Mouse (Mus musculus) liver, embryonic 12.5 days (tissue): ENCODE results near the gene Phb2. TPM values are rescaled to one million over a fixed set of nuclear protein-coding genes. Genes with fewer than 3 reads are reported as not detected.
A peak's percentile ranks its signal among the peaks of the same experiment; 100 is the strongest.

ENCODE experiments used
- ATAC-seq: fragments of 200-750 bp; cut with Nextera tagmentation; 2 replicates; pipeline ENCODE4 v1.8.0; 2017; ENCODE audit warnings: moderate number of reproducible peaks, mild to moderate bottlenecking, moderate library complexity
- H3K27ac ChIP-seq: fragments of 300-500 bp; sonication (generic); 2 replicates; pipeline ENCODE4 v1.5.1; 2016; ENCODE audit warnings: mild to moderate bottlenecking
- H3K27me3 ChIP-seq: fragments of 300-500 bp; sonication (generic); replicated peaks from 2 replicates; pipeline ENCODE4 v1.6.1; 2016; ENCODE audit warnings: mild to moderate bottlenecking, moderate library complexity
- H3K36me3 ChIP-seq: fragments of 300-500 bp; sonication (generic); 2 replicates; pipeline ENCODE4 v1.6.1; 2016; ENCODE audit warnings: mild to moderate bottlenecking, moderate library complexity
- H3K4me1 ChIP-seq: fragments of 300-500 bp; sonication (generic); 2 replicates; pipeline ENCODE4 v1.6.1; 2016
- H3K4me2 ChIP-seq: fragments of 300-500 bp; sonication (generic); 2 replicates; pipeline ENCODE4 v1.6.1; 2016; ENCODE audit warnings: mild to moderate bottlenecking, moderate library complexity
- H3K4me3 ChIP-seq: fragments of 300-500 bp; sonication (generic); 2 replicates; pipeline ENCODE4 v1.5.1; 2016; ENCODE audit warnings: mild to moderate bottlenecking, moderate library complexity
- H3K9ac ChIP-seq: fragments of 300-500 bp; sonication (generic); 2 replicates; pipeline ENCODE4 v1.6.1; 2016; ENCODE audit warnings: mild to moderate bottlenecking, moderate library complexity
- H3K9me3 ChIP-seq: fragments of 300-500 bp; sonication (generic); replicated peaks from 2 replicates; pipeline ENCODE4 v1.6.1; 2016; ENCODE audit warnings: mild to moderate bottlenecking, moderate library complexity
- WGBS: fragments of 180-500 bp; shearing (Covaris S2); methylation state at CpG from one replicate; pipeline ENCODE4 v1.1.7; 2016; ENCODE audit not compliant: insufficient replicate concordance; 5-methylcytosine and 5-hydroxymethylcytosine counted together
- polyA plus RNA-seq: library from polyadenylated mRNA; unstranded; fragments of >200 nt; fragmentation: Nextera tagmentation; extraction: Ambion mirVana; gene quantifications from 2 replicates; pipeline ENCODE4 v1.2.1, GENCODE M21; 2016

The Phb2 gene
- 433 and 443 TPM in 2 replicates for polyA plus RNA-seq

DNA sequence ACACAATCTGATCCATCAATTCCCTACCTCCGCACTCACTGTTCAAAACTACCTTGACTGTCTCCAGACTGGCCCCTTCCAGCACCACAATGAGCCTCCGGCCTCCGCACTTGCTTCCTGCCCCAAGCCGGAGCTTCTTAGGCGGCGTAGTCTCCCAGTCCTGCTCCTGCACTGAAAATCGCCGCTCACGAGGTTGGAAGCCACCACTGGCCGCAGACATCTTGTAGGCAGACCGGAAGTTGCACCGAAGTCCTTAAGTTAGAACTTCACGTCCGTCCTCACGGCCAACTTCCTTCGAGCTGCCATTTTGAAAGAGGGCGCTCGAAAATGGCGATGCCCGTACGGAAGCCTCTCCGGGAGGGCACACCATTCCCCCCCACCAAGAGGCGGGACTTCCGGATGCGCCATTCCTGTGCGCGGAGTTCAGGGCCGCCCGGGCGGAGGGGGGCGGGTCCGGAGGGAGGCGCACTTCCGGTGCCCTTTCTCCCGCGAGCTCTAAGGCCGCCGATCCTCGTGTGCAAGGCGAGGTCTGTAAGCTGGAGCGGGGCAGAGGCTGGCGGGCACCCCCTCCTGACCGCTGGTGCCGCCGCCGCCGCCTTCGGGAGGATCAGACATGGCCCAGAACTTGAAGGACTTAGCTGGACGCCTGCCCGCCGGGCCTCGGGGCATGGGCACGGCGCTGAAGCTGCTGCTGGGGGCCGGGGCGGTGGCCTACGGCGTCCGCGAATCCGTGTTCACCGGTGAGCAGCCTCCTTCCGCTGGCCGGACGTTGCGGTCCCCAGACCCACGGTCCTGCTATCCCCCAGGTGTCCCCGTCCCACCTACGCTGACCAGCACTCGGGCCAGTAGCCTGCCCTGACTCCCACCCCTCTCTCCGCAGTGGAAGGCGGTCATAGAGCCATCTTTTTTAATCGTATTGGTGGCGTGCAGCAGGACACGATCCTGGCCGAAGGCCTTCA lies at the start of gene Phb2, which contains the start of gene Emg1:
Phb2 (plus strand) TSS at position 513 of the 959 bp plus-strand sequence.
Emg1 (minus strand) TSS at position 355 of the 959 bp plus-strand sequence.
- Histone ChIP-seq H3K36me3 (peaks cover 74% of the 10 kb centered on the region), H3K27ac (peak within 1 kb of the TSS; percentile 89), H3K9me3 (no peaks in the 10 kb centered on the region), H3K4me3 (peak within 1 kb of the TSS; percentile 89), H3K9ac (peak within 1 kb of the TSS; percentile 88), H3K4me1 (peaks cover 71% of the 10 kb centered on the region), H3K27me3 (no peaks in the 10 kb centered on the region), H3K4me2 (peak within 1 kb of the TSS; percentile 95)
- under 1% methylated on average over 74 of the region's 76 CpGs for WGBS
- peak; percentile 97 for ATAC-seq

DNA sequence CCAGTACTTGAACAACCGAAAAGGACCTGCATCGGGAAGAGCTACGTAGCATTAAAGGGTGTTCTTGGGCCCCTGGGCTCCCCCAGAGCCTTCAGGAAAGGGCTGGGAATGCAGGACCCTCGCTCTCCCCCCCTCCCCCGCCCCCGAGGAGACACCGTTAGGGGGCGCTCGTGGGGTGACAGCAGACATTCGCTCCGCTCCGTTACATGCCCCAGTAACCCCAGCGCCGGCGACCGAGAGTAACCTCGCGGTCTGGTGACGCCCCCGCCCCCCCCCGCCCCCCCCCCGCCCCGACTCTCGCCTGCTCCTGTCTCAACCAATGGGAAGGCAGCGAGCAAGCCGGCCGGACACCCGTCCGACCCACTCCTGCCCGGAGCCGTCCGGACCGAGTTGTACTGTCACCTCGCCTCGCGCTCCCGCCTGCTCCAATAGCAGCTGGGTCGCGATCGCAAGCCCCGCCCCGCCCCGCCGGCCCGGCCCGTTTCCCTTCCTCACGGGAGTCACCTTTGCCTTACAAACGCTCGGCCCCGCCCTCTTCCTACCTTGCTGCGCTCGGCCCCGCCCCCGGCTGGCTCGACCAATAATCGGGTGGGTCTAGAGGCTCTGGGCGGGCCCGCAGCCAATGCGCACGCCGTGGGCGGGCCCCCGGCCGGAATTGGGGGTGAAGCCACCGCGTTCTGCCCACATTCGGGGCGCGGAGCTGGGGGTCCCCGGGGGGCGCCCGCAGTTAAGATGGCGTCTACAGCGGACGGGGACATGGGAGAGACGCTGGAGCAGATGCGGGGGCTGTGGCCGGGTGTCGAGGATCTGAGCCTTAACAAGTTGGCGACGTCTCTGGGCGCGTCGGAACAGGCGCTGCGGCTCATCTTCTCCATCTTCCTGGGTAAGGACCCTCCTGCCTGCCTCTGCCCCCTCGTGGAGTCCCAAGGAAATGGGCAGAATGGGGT lies 49.4 kb upstream of the Phb2 start, which contains the start of gene Lpcat3:
Lpcat3 (plus strand) TSS at position 551 of the 947 bp plus-strand sequence.
- H3K9me3 ChIP-seq = no peaks in the 10 kb centered on the region
- peak within 1 kb of the TSS; percentile 88 for H3K9ac ChIP-seq
- no peaks in the 10 kb centered on the region for H3K27me3 ChIP-seq
- H3K4me1 ChIP-seq = peaks cover 38% of the 10 kb centered on the region
- H3K27ac ChIP-seq = peak within 1 kb of the TSS; percentile 85
- peak within 1 kb of the TSS; percentile 91 for H3K4me3 ChIP-seq
- H3K36me3 ChIP-seq = peaks cover 23% of the 10 kb centered on the region
- peak within 1 kb of the TSS; percentile 89 for H3K4me2 ChIP-seq
- ATAC-seq = peak; percentile 96
- under 1% methylated on average over 72 of the region's 87 CpGs for WGBS

DNA sequence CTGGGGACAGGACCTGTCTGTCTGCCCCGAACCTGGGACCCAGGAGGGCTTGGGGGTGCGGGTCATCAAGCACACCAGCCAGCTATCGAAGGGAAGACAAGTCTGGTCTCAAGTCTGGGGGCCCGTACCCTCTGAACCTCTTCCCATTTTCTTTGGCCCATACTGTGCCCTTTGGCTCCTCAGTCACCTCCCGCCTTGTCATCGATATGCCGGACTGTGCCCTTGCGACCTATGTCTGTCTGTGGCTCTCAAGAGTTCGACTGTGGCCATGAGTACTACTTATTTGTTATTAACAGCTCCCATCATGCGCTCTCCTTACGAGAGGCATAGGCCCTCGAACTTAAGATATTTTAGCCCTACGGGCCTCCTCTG lies 48.7 kb upstream of the Phb2 start:
- ATAC-seq = no peak
- Histone ChIP-seq H3K27me3 (no peaks in the 10 kb centered on the region), H3K9ac (peak overlapping the region; percentile 88), H3K4me1 (peaks cover 42% of the 10 kb centered on the region), H3K27ac (peak overlapping the region; percentile 85), H3K4me2 (peak overlapping the region; percentile 89), H3K9me3 (no peaks in the 10 kb centered on the region), H3K36me3 (peaks cover 30% of the 10 kb centered on the region), H3K4me3 (peak overlapping the region; percentile 91)
- 7% methylated on average over 13 of the region's 13 CpGs for WGBS

DNA sequence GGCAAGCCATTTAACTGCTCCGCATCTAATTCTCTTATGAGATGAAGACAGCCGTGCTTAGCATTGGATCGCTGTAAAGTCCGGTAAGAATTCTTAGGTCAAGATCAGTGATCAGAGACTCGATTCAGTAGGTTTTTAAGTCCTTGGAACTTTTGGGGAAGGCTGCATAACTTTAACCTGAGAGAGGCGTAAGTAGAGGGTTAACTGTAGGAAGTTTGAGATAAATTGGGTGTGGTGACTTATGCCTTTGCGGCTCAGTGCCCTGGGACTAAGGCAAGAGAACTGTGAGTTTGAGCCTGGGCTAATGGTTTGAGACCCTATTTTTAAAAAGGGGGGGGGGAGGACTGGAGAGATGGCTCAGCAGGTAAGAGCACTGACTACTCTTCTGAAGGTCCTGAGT lies 47.9 kb upstream of the Phb2 start:
- Histone ChIP-seq H3K4me3 (peak overlapping the region; percentile 91), H3K36me3 (peaks cover 33% of the 10 kb centered on the region), H3K27ac (peak overlapping the region; percentile 85), H3K9ac (peak overlapping the region; percentile 88), H3K27me3 (no peaks in the 10 kb centered on the region), H3K4me2 (peak overlapping the region; percentile 89), H3K9me3 (no peaks in the 10 kb centered on the region), H3K4me1 (peaks cover 51% of the 10 kb centered on the region)
- WGBS = 36% methylated on average over 7 of the region's 7 CpGs
- no peak for ATAC-seq

DNA sequence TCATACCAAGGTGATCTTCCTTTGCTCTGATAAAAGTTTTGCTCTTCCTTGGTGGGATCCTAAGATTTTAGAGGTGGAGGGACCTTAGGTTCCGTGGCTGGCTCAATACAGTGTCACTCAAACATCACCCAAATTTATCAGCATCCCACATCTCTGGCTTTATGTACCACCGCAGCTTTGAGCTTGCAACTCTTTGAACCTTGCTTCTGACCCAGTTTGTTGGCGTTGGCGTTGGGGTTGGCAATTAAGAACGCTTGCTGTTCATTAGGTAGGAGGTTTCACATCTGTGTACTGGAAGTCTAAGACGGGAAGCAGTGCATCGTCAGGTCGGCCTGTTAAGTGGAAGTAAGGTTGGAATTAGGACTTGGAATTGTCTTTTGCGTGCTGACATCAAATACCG lies 47.1 kb upstream of the Phb2 start:
- Histone ChIP-seq H3K4me3 (peak overlapping the region; percentile 91), H3K9me3 (no peaks in the 10 kb centered on the region), H3K9ac (no peak overlapping the region), H3K4me2 (peak overlapping the region; percentile 89), H3K4me1 (peaks cover 54% of the 10 kb centered on the region), H3K27me3 (no peaks in the 10 kb centered on the region), H3K27ac (no peak overlapping the region), H3K36me3 (peaks cover 34% of the 10 kb centered on the region)
- 90% methylated on average over 10 of the region's 10 CpGs for WGBS
- ATAC-seq = no peak

DNA sequence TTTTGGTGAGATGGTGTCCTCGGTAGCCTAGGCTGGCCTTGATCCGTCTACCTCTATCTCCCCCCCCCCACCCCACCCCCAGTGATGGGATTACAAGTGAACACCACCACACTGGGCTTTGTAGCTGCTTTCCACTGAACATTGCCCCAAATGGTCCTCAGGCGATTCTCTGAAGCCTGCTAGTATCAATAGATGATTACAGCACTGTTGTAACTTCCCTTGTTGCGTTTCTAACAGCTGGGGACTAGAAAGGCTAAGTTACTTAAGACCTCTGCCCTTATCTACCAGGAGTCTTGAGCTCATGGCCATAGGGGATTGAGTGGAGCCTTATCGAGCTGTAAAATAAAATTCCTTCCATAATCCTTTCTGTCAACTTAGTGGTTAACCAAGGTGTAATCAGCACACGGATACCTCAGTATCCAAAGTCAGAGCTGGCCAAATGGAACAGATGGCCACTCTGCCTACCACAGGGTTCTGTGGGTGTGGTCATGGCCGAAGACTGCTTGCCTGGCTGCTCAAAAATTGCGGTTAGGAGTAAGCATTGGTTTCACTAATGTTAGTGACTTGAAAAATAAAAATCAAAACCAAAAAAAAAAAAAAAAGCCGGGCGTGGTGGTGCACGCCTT lies 42.8 kb upstream of the Phb2 start:
- H3K4me3 ChIP-seq = no peak overlapping the region
- no peak overlapping the region for H3K4me2 ChIP-seq
- no peak overlapping the region for H3K27ac ChIP-seq
- no peaks in the 10 kb centered on the region for H3K9me3 ChIP-seq
- 72% methylated on average over 11 of the region's 11 CpGs for WGBS
- no peak for ATAC-seq
- H3K9ac ChIP-seq = no peak overlapping the region
- H3K27me3 ChIP-seq = no peaks in the 10 kb centered on the region
- peaks cover 61% of the 10 kb centered on the region for H3K36me3 ChIP-seq
- H3K4me1 ChIP-seq = peaks cover 60% of the 10 kb centered on the region

DNA sequence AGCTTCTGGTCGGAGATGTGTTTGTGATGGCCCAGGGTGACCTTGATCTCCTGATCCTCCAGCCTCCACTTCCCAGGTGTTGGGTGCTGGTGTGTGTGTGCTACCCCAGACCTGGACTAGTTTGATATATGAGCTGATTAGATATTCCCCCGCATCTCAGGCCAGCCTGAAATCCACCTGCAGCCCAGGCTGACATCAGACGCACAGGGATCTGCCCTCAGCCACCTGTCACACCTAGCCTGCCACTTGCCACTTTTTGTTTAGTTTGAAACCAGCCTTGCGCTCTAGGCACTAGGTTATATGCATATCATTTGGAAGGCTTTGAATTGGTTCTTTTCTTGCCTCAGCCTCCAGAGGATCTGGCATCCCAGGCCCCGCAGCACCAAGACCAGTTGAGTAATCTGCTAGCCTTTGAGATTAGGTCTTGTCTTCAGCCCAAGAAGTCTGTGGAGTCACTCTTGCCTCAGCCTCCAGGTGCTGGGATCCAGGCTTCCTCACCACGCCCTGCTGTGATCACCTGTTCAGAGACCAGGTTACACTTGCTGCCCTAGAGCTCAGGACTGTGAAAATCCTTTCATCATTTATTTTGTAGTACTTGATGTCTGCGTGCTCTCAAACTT lies 41.7 kb upstream of the Phb2 start:
- 81% methylated on average over 7 of the region's 7 CpGs for WGBS
- H3K9me3 ChIP-seq = no peaks in the 10 kb centered on the region
- ATAC-seq = no peak
- H3K27ac ChIP-seq = no peak overlapping the region
- no peaks in the 10 kb centered on the region for H3K27me3 ChIP-seq
- H3K4me2 ChIP-seq = no peak overlapping the region
- H3K4me3 ChIP-seq = no peak overlapping the region
- peaks cover 52% of the 10 kb centered on the region for H3K4me1 ChIP-seq
- no peak overlapping the region for H3K9ac ChIP-seq
- H3K36me3 ChIP-seq = peaks cover 69% of the 10 kb centered on the region

DNA sequence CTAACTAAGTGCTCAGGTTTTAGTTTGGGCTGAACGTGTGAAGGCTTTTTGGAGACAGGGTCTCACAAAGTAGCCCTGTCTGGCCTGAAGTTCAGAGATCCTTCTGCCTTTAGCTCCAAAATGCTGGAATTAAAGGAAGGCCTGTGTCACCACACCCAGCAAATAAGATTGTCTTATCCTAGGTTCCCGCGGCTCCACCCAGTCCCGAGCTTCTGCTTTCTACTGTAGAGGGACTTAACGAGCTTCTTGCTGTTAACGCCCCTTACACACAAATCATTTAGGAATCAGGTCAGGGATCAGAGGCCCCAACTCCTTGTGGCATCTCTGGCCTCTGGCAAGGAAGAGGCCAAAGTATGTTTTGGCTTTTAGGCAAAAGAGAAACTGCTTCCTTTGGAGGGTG lies 40.0 kb upstream of the Phb2 start:
- no peaks in the 10 kb centered on the region for H3K9me3 ChIP-seq
- no peaks in the 10 kb centered on the region for H3K27me3 ChIP-seq
- no peak for ATAC-seq
- H3K27ac ChIP-seq = no peak overlapping the region
- no peak overlapping the region for H3K9ac ChIP-seq
- H3K36me3 ChIP-seq = peaks cover 61% of the 10 kb centered on the region
- H3K4me2 ChIP-seq = peak overlapping the region; percentile 19; the same call in 1 of the 2 replicates
- no peak overlapping the region for H3K4me3 ChIP-seq
- H3K4me1 ChIP-seq = peaks cover 55% of the 10 kb centered on the region
- 36% methylated on average over 6 of the region's 6 CpGs for WGBS

DNA sequence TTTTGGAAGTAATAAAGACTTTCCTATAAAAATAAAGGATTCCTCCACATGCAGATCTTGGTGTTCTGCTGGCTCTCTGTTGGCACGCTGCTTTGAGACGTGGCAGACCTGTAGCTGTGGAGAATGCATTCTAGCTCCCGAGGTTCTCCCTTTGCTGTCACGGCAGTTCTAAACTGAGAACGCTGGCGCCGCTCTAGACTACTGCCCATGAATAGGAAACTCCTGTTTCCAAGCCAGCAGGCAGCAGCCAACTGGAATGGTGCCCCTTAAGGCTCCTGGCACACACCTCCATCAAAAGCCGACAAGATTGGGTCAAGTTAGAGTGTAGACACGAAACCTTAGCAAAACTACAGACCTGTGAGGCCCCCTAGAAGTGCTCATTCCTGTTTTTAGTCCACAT lies 38.5 kb upstream of the Phb2 start:
- Histone ChIP-seq H3K4me3 (no peak overlapping the region), H3K4me2 (no peak overlapping the region), H3K9ac (no peak overlapping the region; the same call in 1 of the 2 replicates), H3K4me1 (peaks cover 64% of the 10 kb centered on the region), H3K36me3 (peaks cover 48% of the 10 kb centered on the region), H3K27ac (no peak overlapping the region), H3K9me3 (no peaks in the 10 kb centered on the region), H3K27me3 (no peaks in the 10 kb centered on the region)
- 87% methylated on average over 9 of the region's 9 CpGs for WGBS
- ATAC-seq = no peak

DNA sequence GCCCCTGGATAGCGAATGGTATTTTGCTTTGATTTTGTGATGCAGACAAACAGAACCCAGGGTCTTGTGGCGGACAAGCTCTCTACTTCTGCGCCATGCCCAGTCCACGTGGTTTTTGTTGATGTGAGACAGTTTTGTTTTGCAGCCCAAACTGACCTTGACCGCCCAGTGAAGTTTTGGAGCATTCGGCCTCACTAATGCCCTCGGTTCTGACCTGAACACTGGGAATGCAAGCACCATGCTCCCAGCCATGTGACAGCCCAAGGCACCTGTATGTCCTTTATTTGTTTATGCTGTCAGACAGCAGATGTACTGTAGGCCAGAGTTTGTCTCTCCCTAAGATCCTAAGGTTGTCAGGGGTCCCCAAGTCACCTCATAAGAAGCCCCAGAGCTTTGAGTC lies 37.5 kb upstream of the Phb2 start:
- Histone ChIP-seq H3K4me1 (peaks cover 56% of the 10 kb centered on the region), H3K9ac (no peak overlapping the region), H3K9me3 (no peaks in the 10 kb centered on the region), H3K36me3 (peaks cover 48% of the 10 kb centered on the region), H3K27ac (no peak overlapping the region), H3K4me2 (no peak overlapping the region), H3K4me3 (no peak overlapping the region), H3K27me3 (no peaks in the 10 kb centered on the region)
- 86% methylated on average over 7 of the region's 7 CpGs for WGBS
- ATAC-seq = no peak

DNA sequence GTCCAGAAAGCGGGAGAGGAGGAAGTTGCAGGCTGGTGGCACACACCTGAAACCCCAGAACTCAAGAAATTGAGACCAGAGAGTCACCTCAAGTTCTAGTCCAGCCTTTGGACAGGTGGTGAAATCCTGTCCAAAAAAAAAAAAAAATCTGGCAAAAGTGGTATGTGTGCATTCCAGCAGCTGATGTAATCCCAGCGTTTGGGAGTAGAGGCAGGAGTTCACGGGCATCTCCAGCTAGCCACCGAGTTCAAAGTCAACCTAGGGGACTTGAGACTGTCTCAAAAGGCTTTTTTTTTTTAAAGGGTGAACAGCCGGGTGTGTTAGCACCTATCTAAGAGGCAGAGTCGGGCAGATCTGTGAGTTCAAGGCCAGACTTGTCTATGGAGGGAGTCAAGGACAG lies 36.0 kb upstream of the Phb2 start:
- Histone ChIP-seq H3K4me3 (no peak overlapping the region), H3K9ac (no peak overlapping the region), H3K9me3 (no peaks in the 10 kb centered on the region), H3K27ac (no peak overlapping the region), H3K4me1 (peaks cover 56% of the 10 kb centered on the region), H3K27me3 (no peaks in the 10 kb centered on the region), H3K36me3 (peaks cover 43% of the 10 kb centered on the region), H3K4me2 (no peak overlapping the region)
- WGBS = 72% methylated on average over 6 of the region's 6 CpGs
- no peak for ATAC-seq
